Mouse (Mus musculus) lung, embryonic 14.5 days (tissue): ENCODE results near the gene Upk2. TPM values are rescaled to one million over a fixed set of nuclear protein-coding genes. Genes with fewer than 3 reads are reported as not detected.

Experiments
- ATAC-seq: fragments of 200-750 bp; cut with Nextera tagmentation; 2 replicates; pipeline ENCODE4 v1.8.0; 2017; ENCODE audit warnings: mild to moderate bottlenecking, moderate TSS enrichment, moderate library complexity; ENCODE audit not compliant: insufficient read depth
- DNase-seq: peaks from one replicate; pipeline ENCODE4 v3.0.0-alpha.2; 2015
- H3K27ac ChIP-seq: fragments of 300-500 bp; sonication (generic); 2 replicates; pipeline ENCODE4 v1.5.1; 2014; ENCODE audit warnings: low read depth, mild to moderate bottlenecking, moderate library complexity
- H3K27me3 ChIP-seq: fragments of 300-500 bp; sonication (generic); 2 replicates; pipeline ENCODE4 v1.6.1; 2014; ENCODE audit warnings: low read length, control low read depth; ENCODE audit not compliant: insufficient read depth
- H3K36me3 ChIP-seq: fragments of 300-500 bp; sonication (generic); 2 replicates; pipeline ENCODE4 v1.6.1; 2014; ENCODE audit warnings: control low read depth; ENCODE audit not compliant: insufficient read depth
- H3K4me1 ChIP-seq: fragments of 300-500 bp; sonication (generic); 2 replicates; pipeline ENCODE4 v1.6.1; 2014; ENCODE audit warnings: antibody characterized with exemption, control low read depth; ENCODE audit not compliant: insufficient read depth
- H3K4me2 ChIP-seq: fragments of 300-500 bp; sonication (generic); 2 replicates; pipeline ENCODE4 v1.6.1; 2014; ENCODE audit warnings: mild to moderate bottlenecking
- H3K4me3 ChIP-seq: fragments of 300-500 bp; sonication (generic); 2 replicates; pipeline ENCODE4 v1.5.1; 2014; ENCODE audit warnings: low read depth, low read length
- H3K9ac ChIP-seq: fragments of 300-500 bp; sonication (generic); 2 replicates; pipeline ENCODE4 v1.6.1; 2014
- H3K9me3 ChIP-seq: fragments of 300-500 bp; sonication (generic); 2 replicates; pipeline ENCODE4 v1.6.1; 2016; ENCODE audit warnings: low read depth, low read length, control low read depth
- CTCF ChIP-seq: IDR thresholded peaks from 2 replicates; pipeline ENCODE4 v1.5.1; 2016; ENCODE audit warnings: antibody characterized with exemption, low read depth
- WGBS: fragments of 180-500 bp; shearing (Covaris S2); extraction: QIAGEN DNeasy Blood & Tissue Kit; methylation state at CpG from one replicate; pipeline ENCODE4 v1.1.7; 2014; 5-methylcytosine and 5-hydroxymethylcytosine counted together
- polyA plus RNA-seq: library from polyadenylated mRNA; unstranded; fragments of >200 nt; fragmentation: Nextera tagmentation; extraction: Ambion mirVana; gene quantifications from 2 replicates; pipeline ENCODE4 v1.2.1, GENCODE M21; 2014

Gene Upk2
- polyA plus RNA-seq, 1 experiment from 2014 or later: 0.39 TPM

DNA sequence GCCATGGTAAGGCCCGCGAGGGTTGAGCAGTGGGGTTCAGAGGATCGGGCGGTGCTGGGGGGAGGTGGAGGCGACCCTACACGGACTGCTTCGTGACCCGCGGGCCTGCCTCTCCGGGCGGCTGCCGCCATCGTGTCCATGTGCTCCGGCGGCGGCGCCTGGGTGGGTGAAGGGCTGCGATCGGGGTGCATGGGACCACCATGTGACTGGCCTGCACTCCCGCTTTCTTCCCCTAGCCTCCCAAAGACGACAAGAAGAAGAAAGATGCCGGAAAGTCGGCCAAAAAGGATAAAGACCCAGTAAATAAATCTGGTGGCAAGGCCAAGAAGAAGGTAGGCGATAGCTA lies 47.1 kb downstream of the Upk2 start:
- 0% methylated on average over 24 of the region's 24 CpGs for WGBS

DNA sequence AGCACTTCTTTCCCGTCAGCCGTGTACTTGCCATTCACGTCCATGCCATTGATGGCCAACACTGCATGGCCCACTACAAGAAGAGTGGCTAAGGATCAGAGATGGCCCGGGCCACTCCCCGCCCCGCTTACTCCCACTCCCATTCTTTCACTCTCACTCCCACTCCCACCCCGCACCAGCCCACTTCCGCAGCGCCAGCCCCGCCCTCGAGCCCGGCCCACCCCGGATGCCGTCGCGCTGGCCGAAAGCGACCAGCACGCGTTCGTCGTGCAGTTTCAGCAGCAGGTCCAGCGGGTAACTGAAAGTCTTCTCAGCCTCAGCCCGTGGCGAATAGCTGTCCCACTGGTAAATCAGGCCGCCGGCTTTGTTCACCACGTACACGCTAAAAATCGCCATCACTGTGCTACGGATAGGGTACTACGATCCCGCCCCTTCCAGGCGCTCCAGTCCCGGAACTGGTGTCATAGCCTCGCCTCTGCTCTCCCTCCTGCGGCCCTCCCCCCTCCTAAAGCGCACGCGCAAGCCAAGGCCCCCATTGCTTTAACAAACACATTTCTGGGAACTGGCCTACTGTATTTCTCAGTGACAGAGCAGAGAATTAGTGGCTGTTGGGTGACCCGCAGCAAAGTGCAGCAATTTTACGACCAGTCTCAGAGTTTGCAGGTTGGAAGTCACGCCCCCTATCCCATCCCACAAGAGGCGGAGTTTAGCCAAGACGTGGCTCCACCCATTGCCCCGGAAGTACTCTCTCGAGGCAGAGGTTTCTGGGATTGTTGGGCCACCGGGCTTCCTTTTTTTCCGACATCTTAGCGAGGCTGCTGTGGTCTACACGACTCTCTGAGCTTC lies 47.6 kb downstream of the Upk2 start, which contains the start of the genes Rps25 and Trappc4:
TSS of gene Rps25 (plus strand) at position 234 of the 846 bp plus-strand sequence.
TSS of gene Trappc4 (minus strand) at position 695 of the 846 bp plus-strand sequence.
- H3K27ac ChIP-seq: peak within 1 kb of the TSS; percentile 94
- H3K9ac ChIP-seq: peak within 1 kb of the TSS; percentile 91
- WGBS: under 1% methylated on average over 51 of the region's 51 CpGs
- H3K9me3 ChIP-seq: no peaks in the 10 kb centered on the region
- H3K4me2 ChIP-seq: peak within 1 kb of the TSS; percentile 82
- DNase-seq (peak; percentile 98), ATAC-seq (peak; percentile 96)
- H3K4me3 ChIP-seq: peak within 1 kb of the TSS; percentile 84
- peaks cover 72% of the 10 kb centered on the region for H3K36me3 ChIP-seq
- no peaks in the 10 kb centered on the region for H3K27me3 ChIP-seq
- no peaks in the 10 kb centered on the region for H3K4me1 ChIP-seq
- no peak for TF ChIP-seq CTCF

More for the DNA sequence above, 47.1 kb downstream of the Upk2 start:
- Histone ChIP-seq H3K27me3 (no peaks in the 10 kb centered on the region), H3K36me3 (peaks cover 70% of the 10 kb centered on the region), H3K9ac (peak overlapping the region; percentile 91), H3K9me3 (no peaks in the 10 kb centered on the region), H3K27ac (peak overlapping the region; percentile 94), H3K4me1 (no peaks in the 10 kb centered on the region), H3K4me2 (peak overlapping the region; percentile 82), H3K4me3 (peak overlapping the region; percentile 84)
- TF ChIP-seq CTCF: no peak
- DNase-seq (no peak), ATAC-seq (no peak)

DNA sequence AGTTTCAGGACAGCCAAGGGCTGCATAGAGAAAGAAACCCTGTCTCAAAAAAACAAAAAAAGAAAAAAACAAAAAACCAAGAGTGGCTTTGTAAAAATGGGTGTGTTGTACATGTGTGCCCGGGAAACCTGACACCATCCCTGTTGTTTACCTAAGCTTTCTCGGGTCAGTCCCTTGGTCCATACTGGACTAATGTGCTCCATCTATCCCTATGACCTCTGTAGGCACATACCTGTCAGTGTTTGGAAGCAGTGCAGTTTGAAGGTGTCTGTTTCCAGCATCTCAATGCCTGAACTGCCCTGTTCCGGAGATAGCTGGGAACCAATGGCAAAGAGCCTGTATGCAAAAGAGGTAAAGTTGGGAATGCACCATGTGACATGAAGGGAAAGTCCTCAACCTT lies 49.8 kb downstream of the Upk2 start:
- Histone ChIP-seq H3K27ac (no peak overlapping the region), H3K4me1 (no peaks in the 10 kb centered on the region), H3K4me3 (no peak overlapping the region), H3K4me2 (no peak overlapping the region), H3K36me3 (peaks cover 72% of the 10 kb centered on the region), H3K27me3 (no peaks in the 10 kb centered on the region), H3K9me3 (no peaks in the 10 kb centered on the region), H3K9ac (no peak overlapping the region)
- DNase-seq (no peak), ATAC-seq (no peak)
- TF ChIP-seq CTCF: no peak
- whole genome bisulfite sequencing: 59% methylated on average over 3 of the region's 3 CpGs

Other genes with a start within 250 kb of the Upk2 start
- gene Cbl, start 220.9 kb downstream of the Upk2 start, polyA plus RNA-seq: 20.9 and 21.9 TPM in 2 replicates
- gene Ccdc153, start 214.3 kb downstream of the Upk2 start, polyA plus RNA-seq: not detected in 2 replicates
- 0.11 and 0.13 TPM in 2 replicates for gene Pdzd3, start 203.5 kb downstream of the Upk2 start, polyA plus RNA-seq
- 9.2 and 9.6 TPM in 2 replicates for gene Nlrx1, start 186.4 kb downstream of the Upk2 start, polyA plus RNA-seq
- gene Abcg4, start 166.4 kb downstream of the Upk2 start, polyA plus RNA-seq: 2.4 and 2.7 TPM in 2 replicates
- gene Hinfp, start 149.3 kb downstream of the Upk2 start, polyA plus RNA-seq: 19.1 and 20.1 TPM in 2 replicates
- 6.7 and 8.6 TPM in 2 replicates for gene C2cd2l, start 134.7 kb downstream of the Upk2 start, polyA plus RNA-seq
- 41.0 and 43.4 TPM in 2 replicates for gene Dpagt1, start 129.0 kb downstream of the Upk2 start, polyA plus RNA-seq
- gene H2afx, start 120.3 kb downstream of the Upk2 start, polyA plus RNA-seq: 391 and 419 TPM in 2 replicates
- 128 and 131 TPM in 2 replicates for gene Hmbs, start 110.7 kb downstream of the Upk2 start, polyA plus RNA-seq
- gene Vps11, start 93.3 kb downstream of the Upk2 start, polyA plus RNA-seq: 26.0 and 26.8 TPM in 2 replicates
- 38.4 and 39.7 TPM in 2 replicates for gene Hyou1, start 75.5 kb downstream of the Upk2 start, polyA plus RNA-seq
- gene Slc37a4, start 58.1 kb downstream of the Upk2 start, polyA plus RNA-seq: 15.5 and 15.8 TPM in 2 replicates
- gene Rps25, start 47.8 kb downstream of the Upk2 start, polyA plus RNA-seq: 2,509 and 2,694 TPM in 2 replicates
- gene Trappc4, start 47.4 kb downstream of the Upk2 start, polyA plus RNA-seq: 116 and 121 TPM in 2 replicates
- 24.4 and 27.7 TPM in 2 replicates for gene Ccdc84, start 36.4 kb downstream of the Upk2 start, polyA plus RNA-seq
- not detected in 2 replicates for gene Foxr1, start 13.8 kb downstream of the Upk2 start, polyA plus RNA-seq
- 16.3 and 17.3 TPM in 2 replicates for gene Bcl9l, start 27.8 kb upstream of the Upk2 start, polyA plus RNA-seq
- not detected in 2 replicates for gene Cxcr5, start 106.9 kb upstream of the Upk2 start, polyA plus RNA-seq
- gene Ddx6, start 149.9 kb upstream of the Upk2 start, polyA plus RNA-seq: 21.6 and 23.0 TPM in 2 replicates
- not detected in 2 replicates for gene Treh, start 218.3 kb upstream of the Upk2 start, polyA plus RNA-seq